Mouse (Mus musculus): ENCODE measurements at regions not wholly inside any gene's neighbourhood (a gene's known extent, or its start where the extent isn't known, plus 50 kb on each side); places are given as distances from the start of the nearest gene placed in this dataset.

GRCm38 (mm10) chr8:17782650-17783049, 1195.4 kb downstream of the Defb40 start:
- no peak for DNase-seq (ENCODE audit: low read depth, low spot score)

GRCm38 (mm10) chr8:17781559-17782283, 1196.3 kb downstream of the Defb40 start:
- DNase-seq (ENCODE audit: low read depth, low spot score), result no peak

DNA sequence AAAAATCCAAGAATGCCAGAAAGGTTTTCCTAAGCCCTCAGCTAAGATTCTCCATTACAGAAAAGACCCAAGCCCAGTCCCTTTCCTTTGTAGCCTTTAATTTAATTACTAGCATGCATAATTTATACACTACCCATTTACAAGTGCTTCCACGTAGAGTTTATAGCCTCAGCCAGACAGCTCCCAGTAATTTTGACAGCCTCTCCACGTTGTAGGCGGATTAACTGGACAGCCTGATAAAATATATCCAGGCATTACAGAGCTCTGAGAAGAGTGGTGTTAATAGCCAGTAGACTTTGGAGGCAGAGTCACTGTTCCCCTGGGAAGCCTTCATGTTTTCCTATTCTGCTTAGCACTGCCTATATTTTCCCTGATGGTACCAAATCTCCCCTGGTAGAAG, 1202.6 kb downstream of the Defb40 start:
- DNase-seq (ENCODE audit: low read depth, low spot score), result no peak

GRCm38 (mm10) chr8:17773311-17773710, 1204.7 kb downstream of the Defb40 start:
- DNase-seq (ENCODE audit: low read depth, low spot score), result no peak

GRCm38 (mm10) chr8:17767441-17768007, 1210.5 kb downstream of the Defb40 start:
- DNase-seq (ENCODE audit: low read depth, low spot score), result no peak

- DNase-seq (ENCODE audit: low read depth, low spot score), result no peak
Observed at GRCm38 (mm10) chr8:17724672-17725071, 1253.4 kb downstream of the Defb40 start.

- no peak for DNase-seq (ENCODE audit: low read depth, low spot score)
Observed at GRCm38 (mm10) chr8:17709162-17709561, 1268.9 kb downstream of the Defb40 start.

DNA sequence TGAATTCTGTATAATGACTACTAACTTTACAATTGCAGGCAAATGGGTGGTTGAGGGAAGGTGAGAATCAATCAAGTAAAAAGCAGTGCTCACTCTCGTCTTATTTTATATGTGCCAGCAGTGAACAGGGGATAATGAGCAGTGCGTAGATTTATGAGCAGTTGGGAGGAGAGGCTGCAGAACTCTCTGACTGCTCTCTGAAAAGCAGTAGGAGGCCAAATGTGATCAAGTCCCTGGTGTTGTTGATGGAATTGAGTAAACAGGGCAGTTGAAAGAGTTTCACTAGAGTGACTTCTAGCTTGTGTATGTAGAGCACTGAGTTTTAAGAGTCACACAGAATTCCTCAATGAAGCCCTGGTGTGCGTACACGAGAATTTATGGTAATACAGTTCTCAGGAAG, 1269.6 kb downstream of the Defb40 start:
- no peak for DNase-seq (ENCODE audit: low read depth, low spot score)

- no peak for DNase-seq (ENCODE audit: low read depth, low spot score)
Observed at GRCm38 (mm10) chr8:17704289-17704688, 1273.8 kb downstream of the Defb40 start.

- DNase-seq (ENCODE audit: low read depth, low spot score), result peak; percentile 69
Observed at GRCm38 (mm10) chr8:17700362-17700761, 1277.7 kb downstream of the Defb40 start.

DNA sequence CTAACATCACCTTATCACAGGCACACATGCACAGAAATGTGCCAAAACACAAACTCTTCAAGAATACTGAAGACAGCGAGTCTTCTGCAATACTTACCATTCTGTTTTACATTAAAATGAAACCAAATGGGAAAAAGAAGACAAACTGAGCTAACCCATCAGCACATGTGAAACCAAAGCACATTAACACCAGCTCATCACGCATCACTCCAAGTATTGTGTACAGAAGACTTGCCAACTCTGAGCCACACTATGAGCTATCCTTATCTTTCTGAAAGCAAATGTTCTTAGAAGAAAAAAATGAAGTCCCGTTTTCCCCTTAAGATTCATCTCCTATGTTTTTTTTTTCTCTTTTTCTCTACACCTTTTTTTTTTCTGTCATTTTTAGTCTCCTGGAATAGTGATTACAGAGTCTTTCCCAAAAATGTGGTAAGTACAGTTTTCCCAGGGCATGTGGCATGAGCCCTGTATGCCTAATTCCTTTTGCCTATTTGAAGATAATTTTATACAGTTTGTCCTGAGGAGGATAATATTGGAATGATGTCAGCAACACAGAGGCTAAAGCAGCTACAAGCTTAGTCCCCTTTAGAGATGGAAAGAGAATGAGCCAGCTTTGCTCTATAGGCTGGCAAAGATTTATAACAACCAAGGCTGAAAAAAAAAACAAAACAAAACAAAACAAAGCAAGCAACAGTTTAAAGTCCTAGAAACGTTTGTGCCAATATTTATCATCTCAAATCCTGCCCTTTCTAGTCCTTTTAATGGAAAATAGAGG, 1287.8 kb downstream of the Defb40 start:
- no peak for DNase-seq (ENCODE audit: low read depth, low spot score)

GRCm38 (mm10) chr8:17689641-17690040, 1288.4 kb downstream of the Defb40 start:
- DNase-seq (ENCODE audit: low read depth, low spot score), result no peak

GRCm38 (mm10) chr8:17687084-17687483, 1291.0 kb downstream of the Defb40 start:
- no peak for DNase-seq (ENCODE audit: low read depth, low spot score)

DNA sequence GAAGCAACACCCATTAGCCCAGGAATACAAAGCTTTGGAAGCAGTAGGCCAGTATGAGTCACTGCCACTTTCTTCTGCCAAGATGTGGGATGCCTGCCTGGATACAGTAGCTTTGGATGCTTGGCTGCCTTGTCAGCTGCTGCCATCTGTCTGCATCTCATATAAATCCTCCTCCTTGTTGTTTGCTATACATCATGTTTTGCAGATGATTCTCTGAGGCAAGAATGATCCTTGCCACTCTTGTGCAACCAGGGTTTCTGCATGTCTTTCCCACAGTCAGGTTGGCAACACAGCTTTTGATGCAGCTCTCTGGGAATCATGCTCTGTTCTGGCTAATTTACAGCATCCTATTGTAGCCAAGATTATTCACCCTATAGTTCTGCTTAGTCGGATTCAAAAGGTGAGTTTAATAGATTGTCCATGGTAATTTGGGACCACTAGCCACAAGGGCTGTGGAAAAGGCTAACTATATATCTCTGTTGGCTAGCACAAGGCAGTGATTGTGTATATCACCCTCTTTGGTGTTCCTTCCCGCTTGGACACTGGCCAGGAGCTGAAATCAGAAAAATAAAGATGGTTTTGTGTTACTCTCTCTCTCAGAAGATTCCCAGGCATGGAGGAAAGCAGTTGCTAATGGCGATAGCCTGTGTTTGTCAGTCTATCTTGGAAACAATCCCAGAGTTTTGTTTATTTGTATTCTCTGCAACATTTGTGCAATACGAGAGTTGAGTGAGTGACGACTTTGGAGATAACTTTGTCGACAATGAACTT, 1313.5 kb downstream of the Defb40 start:
- DNase-seq (ENCODE audit: low read depth, low spot score), result peak; percentile 86

DNA sequence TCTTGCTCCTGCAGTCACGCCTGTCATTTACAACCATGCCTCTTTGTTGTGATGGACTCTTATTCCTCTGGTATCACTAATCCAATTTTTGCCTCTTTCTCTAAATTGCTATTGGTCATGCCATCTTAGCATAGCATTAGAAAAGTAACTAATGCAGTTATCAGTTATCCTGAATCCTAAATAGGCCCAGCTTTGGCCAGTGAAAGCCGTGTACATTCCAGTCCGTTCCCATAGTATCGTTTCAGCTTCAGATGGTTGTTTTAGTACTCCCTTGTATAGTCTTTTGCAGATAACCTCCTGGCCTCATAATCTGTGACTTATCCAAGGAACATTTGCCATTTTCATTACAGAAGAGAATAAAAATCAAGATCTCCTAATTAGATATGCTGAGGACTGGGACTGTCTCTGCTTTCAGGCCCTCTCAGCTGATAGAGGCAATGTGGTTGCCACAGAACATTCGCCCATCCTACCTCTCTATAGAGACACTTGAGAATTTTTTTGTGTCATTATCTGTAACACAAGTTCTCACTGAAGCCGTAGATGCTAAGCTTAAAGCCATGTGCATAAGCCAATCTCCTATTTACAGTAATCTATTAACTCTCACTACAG, 1318.2 kb downstream of the Defb40 start:
- no peak for DNase-seq (ENCODE audit: low read depth, low spot score)

DNA sequence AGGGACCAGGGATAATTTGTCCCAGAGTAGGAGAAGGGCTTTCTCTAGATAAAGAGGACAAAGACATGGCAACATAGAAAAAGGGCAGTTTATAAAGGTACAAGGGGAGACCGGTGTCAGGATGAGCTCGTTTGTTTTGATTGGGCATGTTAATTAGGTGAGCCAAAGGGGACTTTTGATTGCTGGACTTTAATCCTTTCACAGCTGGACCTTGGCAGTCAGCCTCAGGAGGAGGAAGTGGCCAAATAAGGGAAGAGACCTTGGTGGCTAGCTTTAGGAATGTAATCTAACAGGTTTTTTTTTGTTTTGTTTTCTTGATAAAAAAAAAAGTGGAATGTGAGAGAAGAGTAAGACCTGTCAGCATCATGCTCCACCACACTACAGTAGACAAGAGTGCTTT, 1324.3 kb downstream of the Defb40 start:
- no peak for DNase-seq (ENCODE audit: low read depth, low spot score)

- no peak for DNase-seq (ENCODE audit: low read depth, low spot score)
Observed at GRCm38 (mm10) chr8:17647559-17647958, 1330.5 kb downstream of the Defb40 start.

- DNase-seq (ENCODE audit: low read depth, low spot score), result no peak
Observed at GRCm38 (mm10) chr8:17621109-17621508, 1356.9 kb downstream of the Defb40 start.

- no peak for DNase-seq (ENCODE audit: low read depth, low spot score)
Observed at GRCm38 (mm10) chr8:17618846-17619245, 1359.2 kb downstream of the Defb40 start.

DNA sequence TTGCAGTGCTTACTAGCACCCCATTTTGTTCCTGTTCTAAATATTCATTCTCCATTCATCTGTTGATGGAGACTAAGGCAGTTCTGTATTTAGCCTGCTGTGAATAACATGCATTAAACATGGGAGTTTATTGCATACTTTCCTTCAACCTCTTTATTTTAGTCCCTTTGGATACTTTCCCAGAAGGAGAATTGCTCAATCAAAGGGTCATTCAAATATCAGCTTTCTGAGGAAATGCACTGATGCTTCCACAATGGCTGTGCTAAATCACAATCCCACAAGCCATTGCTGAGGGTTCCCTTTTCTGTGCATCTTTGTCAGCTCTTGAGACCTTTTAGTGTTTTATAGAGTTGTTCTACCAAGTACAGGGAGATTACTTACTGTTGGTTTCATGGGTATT, 1359.9 kb downstream of the Defb40 start:
- no peak for DNase-seq (ENCODE audit: low read depth, low spot score)

DNA sequence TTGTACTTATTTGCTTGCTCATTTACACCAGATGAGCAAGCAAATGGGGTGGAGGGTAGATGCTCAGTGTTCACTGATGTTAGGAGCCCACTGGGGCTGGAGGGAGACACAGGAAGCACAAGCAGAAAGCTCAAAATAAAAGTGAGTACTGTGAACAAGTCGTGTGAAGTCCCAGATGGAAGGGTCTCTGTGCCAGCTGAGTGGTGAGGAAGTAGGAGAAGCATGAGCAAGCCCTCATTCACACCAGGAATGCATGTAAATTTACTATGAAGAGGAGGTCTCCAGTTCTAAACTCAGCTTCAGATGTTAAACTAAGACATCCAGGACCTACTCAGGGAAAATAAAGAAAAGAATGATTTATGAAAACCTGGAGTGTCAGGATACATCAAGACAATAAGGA, 1375.2 kb downstream of the Defb40 start:
- DNase-seq (ENCODE audit: low read depth, low spot score), result no peak

- no peak for DNase-seq (ENCODE audit: low read depth, low spot score)
Observed at GRCm38 (mm10) chr8:17598736-17599135, 1379.3 kb downstream of the Defb40 start.
